Mouse (Mus musculus) lung, adult 2 months (tissue): ENCODE measurements around the gene Dlx6. TPM values are rescaled to one million over a fixed set of nuclear protein-coding genes. Genes with fewer than 3 reads are reported as not detected.

Experiments used
- DNase-seq: peaks from one replicate; pipeline ENCODE4 v3.0.0; 2022
- H3K4me1 ChIP-seq: fragments of 200-500 bp; 2 replicates; pipeline ENCODE4 v1.6.1; 2011; ENCODE audit warnings: low read length; ENCODE audit not compliant: control insufficient read depth, insufficient read depth
- H3K4me3 ChIP-seq: fragments of 200-500 bp; replicated peaks from 2 replicates; pipeline ENCODE3; 2011; ENCODE audit warnings: low read depth, mild to moderate bottlenecking, control low read depth, low read length; ENCODE audit errors: extremely low read depth
- CTCF ChIP-seq: fragments of 200-500 bp; IDR thresholded peaks from 2 replicates; pipeline ENCODE4 v1.5.1; 2011; ENCODE audit warnings: mild to moderate bottlenecking, low read length, control low read depth; ENCODE audit not compliant: insufficient read depth
- POLR2A ChIP-seq: fragments of 200-500 bp; IDR thresholded peaks from 2 replicates; pipeline ENCODE4 v1.6.1; 2011; ENCODE audit warnings: low read depth, mild to moderate bottlenecking, control low read depth, low read length, borderline replicate concordance; ENCODE audit errors: extremely low read depth
- WGBS: fragments of 180-500 bp; shearing (Covaris S2); methylation state at CpG from one replicate; pipeline ENCODE4 v1.1.7; 2018; 5-methylcytosine and 5-hydroxymethylcytosine counted together
- polyA plus RNA-seq: library from polyadenylated mRNA; depleted of rRNA; stranded (reverse); fragments of >200 nt; gene quantifications from 2 replicates; pipeline ENCODE4 v1.2.3, GENCODE M21; 2012

Gene Dlx6
- polyA plus RNA-seq, 1 experiment, result not detected

DNA sequence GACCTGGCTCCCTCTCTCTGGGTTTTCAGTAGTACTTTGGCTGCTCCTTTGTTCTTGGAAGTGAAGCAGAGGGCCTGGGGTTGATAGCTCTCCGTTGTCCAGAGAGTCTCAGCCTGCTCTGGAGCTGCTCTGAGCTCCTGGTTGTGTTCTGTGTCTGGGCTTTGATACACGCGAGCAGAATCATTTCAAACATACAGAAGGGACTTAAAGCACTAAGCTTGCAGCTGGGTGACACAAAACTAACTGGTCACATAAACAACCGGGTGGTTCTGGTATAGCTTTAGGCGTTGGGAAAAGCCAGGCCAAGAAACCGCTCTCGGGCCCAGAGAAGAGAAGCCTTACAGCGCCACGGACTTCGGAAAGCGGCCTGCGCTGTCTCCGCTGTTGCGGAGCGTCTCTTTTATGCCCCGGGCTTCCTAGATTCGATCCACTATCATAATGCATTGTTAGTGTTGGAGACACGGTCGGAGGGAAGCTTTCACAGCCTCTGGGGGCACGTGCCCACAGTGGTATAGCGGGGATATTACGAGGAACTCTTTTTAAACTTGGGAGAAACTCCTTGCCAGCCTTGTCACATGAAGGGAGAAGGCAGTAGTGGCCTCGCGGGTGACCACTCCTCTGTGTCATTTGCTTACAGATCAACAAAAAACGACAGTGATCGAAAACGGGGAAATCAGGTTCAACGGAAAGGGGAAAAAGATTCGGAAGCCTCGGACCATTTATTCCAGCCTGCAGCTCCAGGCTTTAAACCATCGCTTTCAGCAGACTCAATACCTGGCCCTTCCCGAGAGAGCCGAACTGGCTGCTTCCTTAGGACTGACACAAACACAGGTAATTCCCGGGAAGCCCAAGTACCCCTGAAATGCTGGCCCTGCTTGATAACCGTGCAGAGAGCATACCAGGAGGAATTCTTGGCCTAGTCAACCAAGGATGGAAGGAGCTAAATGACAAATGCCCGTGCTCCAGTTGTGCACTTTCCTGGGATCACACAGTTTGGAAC lies 1.6 kb downstream of the Dlx6 start:
- TF ChIP-seq POLR2A, result no peak
- TF ChIP-seq CTCF, result no peak
- DNase-seq, result no peak
- H3K4me3 ChIP-seq, result no peak overlapping the region
- WGBS, result 10% methylated on average over 36 of the region's 36 CpGs
- 0 out of 2 replicates have a peak, but pooled peaks cover 3% of the 10 kb centered on the region for H3K4me1 ChIP-seq

DNA sequence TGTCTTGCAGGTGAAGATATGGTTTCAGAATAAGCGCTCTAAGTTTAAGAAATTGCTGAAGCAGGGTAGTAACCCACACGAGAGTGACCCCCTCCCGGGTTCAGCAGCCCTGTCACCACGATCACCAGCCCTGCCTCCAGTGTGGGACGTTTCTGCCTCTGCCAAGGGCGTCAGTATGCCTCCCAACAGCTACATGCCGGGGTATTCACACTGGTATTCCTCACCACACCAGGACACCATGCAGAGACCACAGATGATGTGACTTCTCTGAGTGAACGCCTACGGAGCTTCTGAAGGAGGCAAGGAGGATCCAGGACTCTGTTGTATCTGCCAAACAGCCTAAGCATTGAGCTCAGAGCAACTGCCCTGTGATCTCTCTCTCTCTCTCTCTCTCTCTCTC lies 3.9 kb downstream of the Dlx6 start:
- H3K4me3 ChIP-seq, result no peak overlapping the region
- TF ChIP-seq POLR2A (no peak), CTCF (no peak)
- 5% methylated on average over 9 of the region's 9 CpGs for WGBS
- H3K4me1 ChIP-seq, result 0 out of 2 replicates have a peak, but pooled peaks cover 3% of the 10 kb centered on the region
- no peak for DNase-seq

DNA sequence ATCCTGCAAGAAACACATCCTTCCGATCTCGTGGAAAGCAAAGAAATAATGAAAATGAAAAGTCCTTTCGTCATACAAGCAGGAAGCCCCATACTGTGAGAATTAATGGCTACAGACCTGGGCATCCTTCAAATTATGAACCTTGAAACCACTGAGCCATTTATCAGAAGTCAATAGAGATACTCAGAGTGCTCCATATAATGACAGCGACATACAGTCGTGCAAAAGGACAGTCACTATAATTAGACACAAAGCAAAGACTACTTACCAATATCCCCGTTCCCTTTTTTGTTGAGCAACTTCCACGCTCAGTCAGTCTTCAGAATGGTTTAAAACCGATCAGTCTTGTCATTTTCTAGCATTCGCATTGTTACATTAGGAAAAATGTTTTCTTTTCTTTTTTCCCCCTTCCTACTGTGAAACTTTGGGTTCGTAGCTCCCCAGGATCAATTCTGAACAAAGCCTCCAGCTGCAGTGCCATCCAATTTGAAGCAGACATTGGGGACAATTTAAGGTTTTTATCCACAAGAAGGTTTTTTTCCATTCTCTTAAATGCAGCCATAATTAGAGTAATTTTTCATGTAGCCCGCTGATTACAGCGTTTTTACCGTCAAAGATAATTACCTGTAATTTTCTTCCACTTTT lies 6.0 kb downstream of the Dlx6 start:
- no peak for DNase-seq
- no peak overlapping the region for H3K4me3 ChIP-seq
- TF ChIP-seq CTCF (no peak), POLR2A (no peak)
- H3K4me1 ChIP-seq, result no peaks in the 10 kb centered on the region
- 9% methylated on average over 13 of the region's 13 CpGs for WGBS

DNA sequence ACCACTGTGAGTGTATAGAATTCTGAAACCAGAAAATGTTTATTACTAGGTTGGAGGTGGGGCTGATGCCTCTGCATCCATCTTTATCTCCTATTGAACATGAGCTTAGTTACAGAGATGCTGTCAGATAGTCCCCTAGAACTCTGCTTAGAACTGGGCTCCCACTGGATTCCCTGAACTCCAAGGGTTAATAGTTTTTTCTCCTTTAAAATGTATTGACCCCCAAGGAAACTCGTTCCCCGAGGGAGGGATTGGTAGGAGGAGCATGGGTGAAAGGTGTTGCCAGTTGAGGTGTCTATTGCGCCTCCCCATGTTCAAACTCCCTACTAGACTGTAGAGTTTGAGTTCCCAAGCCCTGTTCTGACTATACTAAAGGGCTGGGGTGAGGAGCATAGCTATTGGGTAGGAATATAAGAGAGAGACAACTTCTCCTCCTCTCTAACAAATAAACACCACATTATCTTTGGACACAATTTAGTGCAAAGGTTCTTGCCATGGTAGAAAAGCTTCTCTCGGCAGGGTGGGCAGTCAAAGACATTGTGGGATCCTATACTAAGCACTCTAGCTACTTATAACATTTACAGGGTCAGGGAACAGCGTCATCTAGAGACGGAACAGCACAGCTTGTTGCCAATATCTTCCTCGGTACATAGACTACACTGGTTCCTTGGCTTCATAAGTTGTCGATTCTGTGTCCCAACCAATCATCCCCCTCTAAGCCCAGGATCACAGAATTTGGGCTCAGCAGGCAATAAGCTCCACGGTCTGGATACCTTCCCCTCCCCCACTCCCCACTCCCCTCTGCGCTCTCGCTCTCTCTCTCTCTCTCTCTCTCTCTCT lies 7.0 kb downstream of the Dlx6 start:
- H3K4me3 ChIP-seq, result no peak overlapping the region
- DNase-seq, result no peak
- no peaks in the 10 kb centered on the region for H3K4me1 ChIP-seq
- TF ChIP-seq CTCF (no peak), POLR2A (no peak)
- 4% methylated on average over 11 of the region's 11 CpGs for WGBS

GRCm38 (mm10) chr6:6870876-6871420 lies 7.8 kb downstream of the Dlx6 start:
- TF ChIP-seq CTCF (no peak), POLR2A (no peak)
- Histone ChIP-seq H3K4me1 (no peaks in the 10 kb centered on the region), H3K4me3 (no peak overlapping the region)
- no peak for DNase-seq
- WGBS, result 6% methylated on average over 7 of the region's 7 CpGs

DNA sequence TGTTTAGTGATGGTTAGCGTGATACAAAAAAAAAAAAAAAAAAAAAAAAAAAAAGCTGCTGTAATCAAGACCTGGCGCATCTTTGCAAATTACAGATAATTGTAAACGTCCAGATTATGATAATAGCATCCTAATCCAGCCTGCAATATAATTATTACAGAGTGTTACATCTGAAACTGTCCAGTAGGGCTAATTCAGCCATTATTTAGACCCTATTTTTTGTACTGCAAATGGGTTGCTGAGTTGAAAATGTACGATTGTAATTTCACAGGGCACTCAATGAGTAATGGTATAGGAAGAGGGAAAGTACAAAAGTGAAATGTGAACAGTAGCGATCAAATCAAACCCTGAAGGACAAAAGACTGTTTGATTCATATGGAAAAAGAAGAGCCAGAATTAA lies 8.6 kb downstream of the Dlx6 start:
- WGBS, result 7% methylated on average over 5 of the region's 5 CpGs
- TF ChIP-seq CTCF, result no peak
- no peak overlapping the region for H3K4me3 ChIP-seq

DNA sequence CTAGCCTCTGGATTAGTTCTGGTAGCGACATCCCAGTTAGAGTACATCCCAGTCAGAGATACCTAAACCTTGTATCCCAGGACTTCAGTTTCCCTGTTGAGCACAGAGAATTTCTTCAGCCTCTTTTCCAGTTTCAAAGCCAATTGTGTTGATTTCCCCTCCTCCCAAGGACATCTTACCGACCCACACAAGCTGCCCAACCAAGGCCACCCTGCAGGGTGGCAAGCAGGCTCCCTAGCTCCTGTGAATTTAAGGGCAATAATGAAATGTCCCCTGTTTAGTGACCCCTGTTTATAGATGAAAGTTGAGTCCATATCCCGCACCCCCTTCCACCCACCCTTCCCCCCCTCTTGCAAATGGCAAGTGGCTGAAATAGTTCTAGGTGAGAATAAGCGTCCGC lies 9.7 kb downstream of the Dlx6 start:
- TF ChIP-seq CTCF, result no peak
- no peak for TF ChIP-seq POLR2A
- no peaks in the 10 kb centered on the region for H3K4me1 ChIP-seq
- no peak for DNase-seq
- no peak overlapping the region for H3K4me3 ChIP-seq
- 5% methylated on average over 5 of the region's 5 CpGs for WGBS

More for the DNA sequence above, 8.6 kb downstream of the Dlx6 start:
- DNase-seq, result no peak
- H3K4me1 ChIP-seq, result no peaks in the 10 kb centered on the region

- no peaks in the 10 kb centered on the region for H3K4me1 ChIP-seq
- no peak for DNase-seq
- WGBS, result 3% methylated on average over 19 of the region's 19 CpGs
Measured at GRCm38 (mm10) chr6:6873476-6874072, 10.4 kb downstream of the Dlx6 start.

More at GRCm38 (mm10) chr6:6873476-6874072, 10.4 kb downstream of the Dlx6 start:
- no peak for TF ChIP-seq POLR2A
- TF ChIP-seq CTCF, result no peak
- H3K4me3 ChIP-seq, result no peak overlapping the region
